Mouse (Mus musculus) ES-E14 (cell line): ENCODE data around the gene Trpv4.

ENCODE experiments used
- HCFC1 ChIP-seq: IDR thresholded peaks from 2 replicates; pipeline ENCODE4 v1.6.1; 2012; ENCODE audit warnings: low read length, inconsistent platforms, borderline replicate concordance; ENCODE audit not compliant: insufficient read depth
- MAFK ChIP-seq: IDR thresholded peaks from 2 replicates; pipeline ENCODE4 v1.6.1; 2014; ENCODE audit warnings: mild to moderate bottlenecking, low read depth, low read length, inconsistent platforms; ENCODE audit not compliant: insufficient read depth
- ZNF384 ChIP-seq: IDR thresholded peaks from 2 replicates; pipeline ENCODE4 v1.6.1; 2012; ENCODE audit warnings: low read depth, low read length, inconsistent platforms

DNA sequence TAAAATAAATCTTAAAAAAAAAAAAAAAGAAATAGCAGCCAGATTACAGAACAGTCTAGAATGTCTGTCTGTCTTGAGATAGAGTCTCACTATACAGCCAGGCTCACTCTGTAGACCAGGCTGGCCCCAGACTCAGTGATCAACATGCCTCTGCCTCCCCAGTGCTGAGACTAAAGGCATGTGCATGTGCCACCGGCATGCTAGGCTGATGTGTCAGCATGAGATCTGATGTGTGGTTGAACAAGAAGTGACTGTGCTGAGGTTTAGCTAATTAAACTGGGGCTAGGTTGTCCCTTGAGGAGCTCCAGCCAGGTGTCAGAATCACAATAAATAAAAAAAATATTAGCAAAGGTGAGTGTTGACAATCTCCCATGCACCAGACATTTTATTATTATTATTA, 8.4 kb upstream of the Trpv4 start:
- TF ChIP-seq MAFK: no peak
- no peak for TF ChIP-seq ZNF384
- TF ChIP-seq HCFC1: no peak
